Mouse (Mus musculus): ENCODE measurements around the gene Dnah9.
A peak's percentile ranks its signal among the peaks of the same experiment; 100 is the strongest.

GRCm38 (mm10) chr11:65820877-65821276, 347.5 kb downstream of the Dnah9 start:
- TF ChIP-seq POLR2A (IDR thresholded peaks at IDR 0.05; ENCODE audit: low read depth, low read length) (no peak), CTCF (conservative IDR thresholded peaks at IDR 0.05; ENCODE audit: insufficient read depth, insufficient read length, low read depth, low read length) (peak; percentile 76)

Data from kidney, adult 2 months (tissue).